14 mouse cellular contexts compared by ENCODE assay signal in the genomic region with DNA sequence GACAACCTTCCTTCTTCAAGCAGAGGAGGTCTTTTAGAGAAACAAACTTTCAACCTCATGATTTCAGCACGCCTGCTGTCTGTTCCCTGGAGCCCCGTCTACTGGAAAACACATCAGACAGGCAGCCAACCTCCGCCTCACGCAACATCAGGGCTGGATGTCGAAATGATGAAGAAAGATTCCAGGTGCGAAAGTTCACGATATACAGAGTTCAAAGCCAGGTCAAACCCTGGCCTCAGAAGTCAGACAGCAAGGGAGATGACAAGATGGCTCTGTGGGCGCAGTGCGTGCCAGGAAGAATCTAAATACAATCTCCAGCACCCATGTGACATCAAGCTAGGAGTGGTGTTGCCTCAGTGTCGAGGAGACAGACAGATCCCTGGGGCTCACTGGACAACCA. TPM values are rescaled to one million over a fixed set of nuclear protein-coding genes. Genes with fewer than 3 reads are reported as not detected.
DNase-seq lines count a peak whose midpoint lies in the region; ATAC-seq and TF ChIP-seq lines count a peak whose summit lies in the region.
"Had no signal": no experiment of that assay in that cellular context is flagged by ENCODE, and none has a peak within 500 bp of the region (broad histone marks: within the 10 kb centered on the region; RNA-seq: fewer than 3 reads in every experiment).

No protein-coding gene starts in this region.

- no peaks in the 10 kb centered on the region for H3K27me3 ChIP-seq in heart, embryonic 13.5 days (replicated peaks)
- no peaks in the 10 kb centered on the region for H3K27me3 ChIP-seq in intestine, postnatal 0 days (replicated peaks; ENCODE audit: control insufficient read depth, insufficient read depth, low read length)
- H3K27me3 ChIP-seq: liver, embryonic 13.5 days; midbrain, embryonic 12.5 days had no signal

- ATAC-seq in heart, embryonic 13.5 days (ENCODE audit: extremely low read depth, insufficient number of reproducible peaks, low FRiP score, low TSS enrichment), result no peak
- ATAC-seq in intestine, postnatal 0 days, result peak; percentile 51
- ATAC-seq in erythroblast, adult 5-6 weeks (replicated peaks; ENCODE audit: low FRiP score, poor library complexity, severe bottlenecking), result no peak

- peak overlapping the region; percentile 59 for H3K27ac ChIP-seq in heart, embryonic 13.5 days (replicated peaks)
- H3K27ac ChIP-seq in intestine, postnatal 0 days (ENCODE audit: low read depth, low read length), result peak overlapping the region; percentile 71
- H3K27ac ChIP-seq: heart, adult 2 months; liver, embryonic 13.5 days; midbrain, embryonic 12.5 days; stomach, postnatal 0 days had no signal

- no peak overlapping the region for H3K4me3 ChIP-seq in heart, embryonic 13.5 days
- no peak overlapping the region for H3K4me3 ChIP-seq in intestine, postnatal 0 days (ENCODE audit: low read depth, low read length)
- H3K4me3 ChIP-seq: heart, adult 2 months; liver, embryonic 13.5 days; midbrain, embryonic 12.5 days had no signal

- TF ChIP-seq CTCF in intestine, postnatal 0 days (IDR thresholded peaks at IDR 0.05; ENCODE audit: low read depth), result no peak

- DNase-seq in heart, postnatal 4 days, result no peak
- peak; percentile 34 for DNase-seq in thymus, postnatal 4 days
- DNase-seq in thymus, postnatal 14 days, result no peak
- DNase-seq in c-Kit-positive CD71-positive TER-119-positive erythroid progenitor cells, embryonic 14.5 days (ENCODE audit: low spot score), result no peak
- DNase-seq: cerebellum, adult 8-10 months; kidney, postnatal 14 days; liver, embryonic 13.5 days; spleen, adult 18-20 months had no signal

- WGBS in heart, embryonic 13.5 days, result 38% methylated on average over 10 of the region's 10 CpGs
- WGBS in intestine, postnatal 0 days, result 29% methylated on average over 10 of the region's 10 CpGs

- no peak overlapping the region; the same call in 1 of the 2 replicates for H3K4me2 ChIP-seq in heart, embryonic 13.5 days
- H3K4me2 ChIP-seq in intestine, postnatal 0 days (replicated peaks; ENCODE audit: low read depth), result no peak overlapping the region
- H3K4me2 ChIP-seq: liver, embryonic 13.5 days; midbrain, embryonic 12.5 days had no signal

- H3K9me3 ChIP-seq in heart, embryonic 13.5 days, result no peaks in the 10 kb centered on the region
- H3K9me3 ChIP-seq in intestine, postnatal 0 days (ENCODE audit: control insufficient read depth), result no peaks in the 10 kb centered on the region
- H3K9me3 ChIP-seq: liver, embryonic 13.5 days; midbrain, embryonic 12.5 days had no signal

- peaks cover 8% of the 10 kb centered on the region for H3K36me3 ChIP-seq in heart, embryonic 13.5 days
- no peaks in the 10 kb centered on the region for H3K36me3 ChIP-seq in intestine, postnatal 0 days (ENCODE audit: control insufficient read depth, insufficient read depth)
- H3K36me3 ChIP-seq: liver, embryonic 13.5 days had no signal

- peaks cover 66% of the 10 kb centered on the region for H3K4me1 ChIP-seq in heart, embryonic 13.5 days
- peaks cover 14% of the 10 kb centered on the region; the same call in 1 of the 2 replicates for H3K4me1 ChIP-seq in intestine, postnatal 0 days (replicated peaks; ENCODE audit: control insufficient read depth, insufficient read depth, low read length)

- peak overlapping the region; percentile 63 for H3K9ac ChIP-seq in heart, embryonic 13.5 days
- H3K9ac ChIP-seq in intestine, postnatal 0 days (ENCODE audit: low read depth, low read length), result no peak overlapping the region
- H3K9ac ChIP-seq: liver, embryonic 13.5 days; midbrain, embryonic 12.5 days had no signal

RNA-seq across cellular contexts. Expression of gene Gtf2ird1, which starts 23.4 kb away (rescaled TPM):
- polyA plus RNA-seq in heart, embryonic 13.5 days (2015; fragmentation: Nextera tagmentation; extraction: Ambion mirVana), result 53.4 and 56.5 TPM in 2 replicates
- total RNA-seq in heart, postnatal 4 days (2021), result 10 to 100 TPM; 59.8 to 60.3 TPM
- 42.8 and 46.8 TPM in 2 replicates for polyA plus RNA-seq in intestine, postnatal 0 days (2015; fragmentation: Nextera tagmentation; extraction: Ambion mirVana)
- total RNA-seq in erythroblast, adult 5-6 weeks (2015; ENCODE audit: low replicate concordance), result 3.3 and 29.0 TPM in 2 replicates
- 2.2 TPM in 2 replicates for total RNA-seq in erythroblast, adult 5-6 weeks (2017; ENCODE audit: low replicate concordance)
